Mouse (Mus musculus) heart, embryonic 16.5 days (tissue): ENCODE data around the gene AC124502.3. TPM values are rescaled to one million over a fixed set of nuclear protein-coding genes. Genes with fewer than 3 reads are reported as not detected.
"Not testable (repeated sequence)": the region's sequence is repeated elsewhere in the genome, so short reads cannot be mapped to it uniquely, and the experiment has no call there.

ENCODE experiments used
- ATAC-seq: fragments of 200-750 bp; cut with Nextera tagmentation; replicated peaks from 2 replicates; pipeline ENCODE4 v1.8.0; 2017; ENCODE audit warnings: moderate number of reproducible peaks; ENCODE audit not compliant: insufficient read depth, low FRiP score; ENCODE audit errors: extremely low read depth
- H3K27ac ChIP-seq: fragments of 300-500 bp; sonication (generic); 2 replicates; pipeline ENCODE4 v1.5.1; 2014; ENCODE audit warnings: mild to moderate bottlenecking, low read length, control low read depth, moderate library complexity
- H3K27me3 ChIP-seq: fragments of 300-500 bp; sonication (generic); 2 replicates; pipeline ENCODE4 v1.6.1; 2014; ENCODE audit warnings: low read length, mixed read lengths; ENCODE audit not compliant: control insufficient read depth, insufficient read depth
- H3K36me3 ChIP-seq: fragments of 300-500 bp; sonication (generic); 2 replicates; pipeline ENCODE4 v1.6.1; 2014; ENCODE audit not compliant: control insufficient read depth, insufficient read depth
- H3K4me1 ChIP-seq: fragments of 300-500 bp; sonication (generic); 2 replicates; pipeline ENCODE4 v1.6.1; 2014; ENCODE audit warnings: low read length, mixed read lengths; ENCODE audit not compliant: control insufficient read depth, insufficient read depth
- H3K4me2 ChIP-seq: fragments of 300-500 bp; sonication (generic); 2 replicates; pipeline ENCODE4 v1.6.1; 2014; ENCODE audit warnings: low read depth, mild to moderate bottlenecking, control low read depth, low read length
- H3K4me3 ChIP-seq: fragments of 300-500 bp; sonication (generic); 2 replicates; pipeline ENCODE4 v1.5.1; 2014; ENCODE audit warnings: mild to moderate bottlenecking, control low read depth, low read length
- H3K9ac ChIP-seq: fragments of 300-500 bp; sonication (generic); 2 replicates; pipeline ENCODE4 v1.6.1; 2014; ENCODE audit warnings: low read length, control low read depth
- H3K9me3 ChIP-seq: fragments of 300-500 bp; sonication (generic); replicated peaks from 2 replicates; pipeline ENCODE4 v1.6.1; 2016; ENCODE audit warnings: low read length; ENCODE audit not compliant: control insufficient read depth
- WGBS: fragments of 180-500 bp; shearing (Covaris S2); extraction: QIAGEN DNeasy Blood & Tissue Kit; methylation state at CpG from one replicate; pipeline ENCODE4 v1.1.7; 2014; 5-methylcytosine and 5-hydroxymethylcytosine counted together
- polyA plus RNA-seq: library from polyadenylated mRNA; unstranded; fragments of >200 nt; fragmentation: Nextera tagmentation; extraction: Ambion mirVana; gene quantifications from 2 replicates; pipeline ENCODE4 v1.2.1, GENCODE M21; 2015

AC124502.3 gene
- polyA plus RNA-seq, 1 experiment from 2014 or later: 2.7 TPM

DNA sequence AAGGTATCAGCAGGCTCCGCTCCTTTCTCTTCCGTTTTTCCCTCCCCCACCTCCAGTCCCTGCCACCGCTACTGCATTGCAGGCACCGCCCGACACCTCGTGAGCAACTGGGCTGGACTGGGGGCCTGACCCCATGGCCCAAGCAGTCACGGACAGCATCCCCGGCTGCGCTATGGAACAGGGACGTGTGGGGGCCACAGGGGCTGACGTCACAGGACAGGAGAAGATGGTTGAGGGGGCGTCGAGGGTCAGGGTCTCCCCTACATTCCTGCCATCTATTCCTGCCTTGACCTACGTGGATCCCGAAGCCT lies 46.1 kb downstream of the AC124502.3 start:
- Histone ChIP-seq H3K4me3 (peak overlapping the region; percentile 60), H3K27me3 (peaks cover 61% of the 10 kb centered on the region), H3K9me3 (no peaks in the 10 kb centered on the region), H3K9ac (peak overlapping the region; percentile 60), H3K4me2 (peak overlapping the region; percentile 92), H3K36me3 (no peaks in the 10 kb centered on the region), H3K27ac (no peak overlapping the region), H3K4me1 (peaks cover 15% of the 10 kb centered on the region)
- WGBS: 4% methylated on average over 15 of the region's 15 CpGs
- ATAC-seq: no peak

DNA sequence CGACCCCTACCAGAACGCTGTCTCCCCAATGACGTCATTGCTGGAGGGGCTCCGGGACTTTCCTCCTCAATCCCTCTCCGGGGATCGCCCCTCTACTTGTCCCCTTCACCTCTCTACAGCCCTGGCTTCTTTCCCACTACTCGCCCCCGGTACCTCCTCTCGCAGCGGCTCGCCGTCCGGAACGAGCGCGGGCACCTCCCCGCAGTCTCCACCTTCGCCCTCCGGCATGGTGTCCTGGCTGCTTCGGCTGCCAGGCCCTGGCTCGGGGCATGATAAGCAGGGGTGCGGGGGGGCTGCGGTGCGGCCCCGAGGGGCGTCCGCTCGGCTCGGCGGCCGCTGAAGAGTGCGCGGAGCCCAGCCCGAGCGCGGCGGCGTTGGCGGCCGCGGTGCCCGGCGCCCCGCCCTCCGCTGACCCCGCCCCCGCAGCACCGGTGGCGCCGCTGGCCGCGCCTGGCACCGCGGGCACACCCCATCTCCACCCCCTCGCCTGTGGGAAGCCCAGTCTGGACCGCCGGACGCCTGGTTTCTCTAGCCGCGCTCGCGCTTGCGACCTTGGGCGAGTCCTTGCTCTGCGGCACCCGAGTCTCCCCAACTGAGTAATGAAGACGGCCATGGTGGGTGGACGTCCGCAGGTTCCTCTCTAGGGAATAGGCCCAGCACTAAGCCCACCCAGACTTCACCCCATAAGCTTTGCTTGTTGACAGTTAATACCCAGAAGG lies 46.6 kb downstream of the AC124502.3 start, which contains the start of gene Tmem151a:
Gene Tmem151a (minus strand): TSS at position 387 of the 719 bp plus-strand sequence.
- peaks cover 15% of the 10 kb centered on the region for H3K4me1 ChIP-seq
- WGBS: 1% methylated on average over 53 of the region's 69 CpGs
- H3K27ac ChIP-seq: no peak within 1 kb of the TSS
- H3K9ac ChIP-seq: peak within 1 kb of the TSS; percentile 60
- H3K9me3 ChIP-seq: no peaks in the 10 kb centered on the region
- no peaks in the 10 kb centered on the region for H3K36me3 ChIP-seq
- H3K4me3 ChIP-seq: peak within 1 kb of the TSS; percentile 60
- peak within 1 kb of the TSS; percentile 92 for H3K4me2 ChIP-seq
- H3K27me3 ChIP-seq: peaks cover 56% of the 10 kb centered on the region
- no peak for ATAC-seq

- H3K27me3 ChIP-seq: peaks cover 44% of the 10 kb centered on the region
- WGBS: 48% methylated on average over 4 of the region's 4 CpGs
- H3K27ac ChIP-seq, H3K4me3 ChIP-seq, H3K9me3 ChIP-seq, H3K36me3 ChIP-seq, H3K4me2 ChIP-seq, H3K9ac ChIP-seq, ATAC-seq: not testable (repeated sequence)
- peaks cover 15% of the 10 kb centered on the region for H3K4me1 ChIP-seq
Measured at GRCm38 (mm10) chr19:5086533-5086932, 47.8 kb downstream of the AC124502.3 start.

DNA sequence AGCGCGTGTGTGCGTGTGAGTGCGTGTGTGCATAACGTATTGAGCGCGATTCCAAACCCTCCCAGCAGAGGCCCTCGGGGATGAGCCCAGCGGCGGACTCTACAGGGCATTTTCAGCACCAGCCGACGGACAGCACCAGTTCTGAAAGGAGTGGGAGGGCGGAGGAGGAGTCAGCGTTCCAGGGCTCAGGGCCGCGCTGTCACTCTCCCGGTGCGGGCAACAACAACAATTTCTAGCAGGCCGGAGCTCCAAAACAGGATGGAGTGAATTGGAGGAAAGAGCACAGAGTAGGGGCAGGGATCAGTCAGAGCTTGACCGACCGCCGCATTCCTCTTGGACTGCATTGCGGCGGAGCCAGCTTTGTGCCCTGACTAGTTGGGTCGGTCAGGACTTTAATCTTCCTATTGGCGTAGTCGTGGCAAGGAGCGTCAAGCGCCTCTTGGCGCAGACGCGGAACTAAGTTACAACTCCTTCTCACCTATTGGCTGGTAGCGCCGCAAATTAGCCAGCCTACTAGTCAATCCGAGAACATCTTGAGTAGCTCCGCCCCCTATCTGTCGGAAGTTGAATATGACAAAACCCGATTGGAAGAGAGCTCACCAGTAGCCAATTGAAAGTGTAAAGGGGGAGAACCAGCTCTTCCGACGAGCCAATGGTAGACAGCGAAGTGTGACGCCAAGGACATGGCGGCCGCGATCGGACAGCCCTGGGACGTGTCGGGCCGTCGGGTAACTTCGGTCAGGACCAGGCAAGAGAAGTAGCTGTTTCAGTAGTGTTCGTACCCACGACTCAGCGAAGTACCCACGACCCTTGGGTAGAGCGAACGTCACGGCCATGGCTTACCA lies 49.4 kb downstream of the AC124502.3 start, which contains the start of gene Yif1a:
Gene Yif1a (plus strand): TSS at position 655 of the 845 bp plus-strand sequence.
- Histone ChIP-seq H3K36me3 (no peaks in the 10 kb centered on the region), H3K4me2 (peak within 1 kb of the TSS; percentile 78), H3K27me3 (peaks cover 31% of the 10 kb centered on the region), H3K9ac (peak within 1 kb of the TSS; percentile 83), H3K4me1 (peaks cover 15% of the 10 kb centered on the region), H3K27ac (peak within 1 kb of the TSS; percentile 79), H3K9me3 (no peaks in the 10 kb centered on the region), H3K4me3 (peak within 1 kb of the TSS; percentile 85)
- ATAC-seq: peak; percentile 91
- under 1% methylated on average over 58 of the region's 58 CpGs for WGBS

GRCm38 (mm10) chr19:5089324-5089723 lies 50.6 kb downstream of the AC124502.3 start:
- Histone ChIP-seq H3K4me1 (peaks cover 18% of the 10 kb centered on the region), H3K27ac (no peak overlapping the region), H3K4me3 (peak overlapping the region; percentile 85), H3K4me2 (peak overlapping the region; percentile 78), H3K9me3 (no peaks in the 10 kb centered on the region), H3K27me3 (peaks cover 21% of the 10 kb centered on the region), H3K36me3 (no peaks in the 10 kb centered on the region), H3K9ac (peak overlapping the region; percentile 83; the same call in 1 of the 2 replicates)
- no peak for ATAC-seq
- whole genome bisulfite sequencing: 90% methylated on average over 4 of the region's 4 CpGs

DNA sequence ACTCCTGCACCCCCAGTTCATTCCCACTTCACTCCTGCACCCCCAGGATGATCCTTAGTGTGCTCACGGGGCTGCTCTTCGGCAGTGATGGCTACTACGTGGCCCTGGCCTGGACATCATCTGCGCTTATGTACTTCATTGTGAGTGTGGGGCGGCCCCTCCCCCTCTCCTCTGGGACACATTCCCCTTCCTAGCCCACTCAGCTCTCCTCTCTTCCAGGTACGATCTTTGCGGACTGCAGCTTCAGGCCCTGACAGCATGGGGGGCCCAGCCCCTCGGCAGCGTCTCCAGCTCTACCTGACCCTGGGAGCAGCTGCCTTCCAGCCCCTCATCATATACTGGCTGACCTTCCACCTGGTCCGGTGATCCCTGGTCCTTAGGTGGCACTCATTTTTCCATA lies 53.4 kb downstream of the AC124502.3 start:
- no peaks in the 10 kb centered on the region for H3K36me3 ChIP-seq
- H3K9ac ChIP-seq: no peak overlapping the region
- no peak overlapping the region for H3K27ac ChIP-seq
- peaks cover 19% of the 10 kb centered on the region for H3K4me1 ChIP-seq
- no peak overlapping the region for H3K4me3 ChIP-seq
- no peak for ATAC-seq
- H3K27me3 ChIP-seq: no peaks in the 10 kb centered on the region
- no peak overlapping the region for H3K4me2 ChIP-seq
- WGBS: 86% methylated on average over 10 of the region's 10 CpGs
- H3K9me3 ChIP-seq: no peaks in the 10 kb centered on the region

DNA sequence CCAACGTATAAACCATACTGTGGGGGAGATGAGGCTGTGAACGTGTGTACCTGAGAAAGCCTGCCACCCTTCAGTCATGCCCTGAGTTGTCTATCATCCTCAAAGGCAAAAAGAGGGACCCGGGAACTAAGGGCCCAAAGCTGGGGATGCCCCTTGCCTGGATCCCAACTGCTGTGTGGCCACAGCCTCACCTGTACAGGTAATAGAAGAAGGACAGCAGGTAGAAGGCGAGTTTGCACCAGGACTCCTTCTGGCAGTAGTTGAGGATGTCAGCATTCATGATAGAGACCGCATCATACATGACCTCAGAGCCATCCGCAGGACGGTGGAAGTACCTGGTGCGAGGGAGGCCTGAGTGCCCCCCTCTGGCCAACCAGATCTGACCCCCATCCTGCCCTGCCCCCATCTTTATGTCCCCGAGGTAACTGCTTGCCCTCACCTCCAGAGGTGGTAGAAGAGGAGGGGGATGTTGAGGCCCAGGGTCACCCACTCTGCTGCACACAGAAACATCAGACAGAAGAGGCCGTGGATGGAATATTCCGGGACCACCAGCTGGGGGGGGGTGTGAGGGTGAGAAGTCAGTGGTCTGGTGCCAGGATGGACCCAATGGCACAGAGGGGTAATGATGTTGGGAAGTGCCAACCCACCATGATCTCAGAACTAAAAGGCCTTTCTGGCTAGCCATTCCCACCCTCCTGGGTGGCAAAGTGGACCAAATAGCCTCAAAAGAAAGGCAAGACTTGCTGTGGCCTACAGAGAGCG lies 55.0 kb downstream of the AC124502.3 start:
- Histone ChIP-seq H3K4me1 (peaks cover 23% of the 10 kb centered on the region), H3K9me3 (no peaks in the 10 kb centered on the region), H3K4me2 (no peak overlapping the region), H3K27ac (no peak overlapping the region), H3K4me3 (no peak overlapping the region), H3K36me3 (no peaks in the 10 kb centered on the region), H3K9ac (no peak overlapping the region), H3K27me3 (no peaks in the 10 kb centered on the region)
- 64% methylated on average over 12 of the region's 12 CpGs for WGBS
- ATAC-seq: no peak

DNA sequence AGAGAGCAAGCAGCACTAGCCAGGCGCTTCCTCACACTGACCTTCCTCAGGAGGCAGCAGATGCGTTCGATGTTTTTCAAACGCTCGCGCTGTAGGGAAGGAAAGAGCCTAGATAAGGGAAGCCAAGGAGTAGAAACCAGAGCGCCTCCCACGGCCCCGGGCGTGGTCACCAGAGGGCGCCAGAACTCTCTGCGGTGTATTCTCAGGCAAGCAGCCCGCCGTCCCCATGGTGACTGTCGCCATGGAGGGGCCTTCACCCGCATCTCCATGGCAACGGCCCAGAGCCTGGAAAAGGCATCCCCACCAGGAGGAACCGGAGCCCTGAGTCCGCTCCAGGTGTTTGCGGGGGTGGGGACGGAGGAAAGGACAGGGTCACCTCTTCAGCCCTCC lies 55.5 kb downstream of the AC124502.3 start:
- under 1% methylated on average over 21 of the region's 21 CpGs for WGBS
- peak; percentile 65 for ATAC-seq
- no peaks in the 10 kb centered on the region for H3K36me3 ChIP-seq
- H3K4me3 ChIP-seq: no peak overlapping the region
- H3K9me3 ChIP-seq: no peaks in the 10 kb centered on the region
- H3K27me3 ChIP-seq: no peaks in the 10 kb centered on the region
- H3K4me1 ChIP-seq: peaks cover 21% of the 10 kb centered on the region
- no peak overlapping the region for H3K4me2 ChIP-seq
- no peak overlapping the region for H3K27ac ChIP-seq
- no peak overlapping the region for H3K9ac ChIP-seq
